Mouse (Mus musculus): ENCODE results near the gene Zic3.

DNA sequence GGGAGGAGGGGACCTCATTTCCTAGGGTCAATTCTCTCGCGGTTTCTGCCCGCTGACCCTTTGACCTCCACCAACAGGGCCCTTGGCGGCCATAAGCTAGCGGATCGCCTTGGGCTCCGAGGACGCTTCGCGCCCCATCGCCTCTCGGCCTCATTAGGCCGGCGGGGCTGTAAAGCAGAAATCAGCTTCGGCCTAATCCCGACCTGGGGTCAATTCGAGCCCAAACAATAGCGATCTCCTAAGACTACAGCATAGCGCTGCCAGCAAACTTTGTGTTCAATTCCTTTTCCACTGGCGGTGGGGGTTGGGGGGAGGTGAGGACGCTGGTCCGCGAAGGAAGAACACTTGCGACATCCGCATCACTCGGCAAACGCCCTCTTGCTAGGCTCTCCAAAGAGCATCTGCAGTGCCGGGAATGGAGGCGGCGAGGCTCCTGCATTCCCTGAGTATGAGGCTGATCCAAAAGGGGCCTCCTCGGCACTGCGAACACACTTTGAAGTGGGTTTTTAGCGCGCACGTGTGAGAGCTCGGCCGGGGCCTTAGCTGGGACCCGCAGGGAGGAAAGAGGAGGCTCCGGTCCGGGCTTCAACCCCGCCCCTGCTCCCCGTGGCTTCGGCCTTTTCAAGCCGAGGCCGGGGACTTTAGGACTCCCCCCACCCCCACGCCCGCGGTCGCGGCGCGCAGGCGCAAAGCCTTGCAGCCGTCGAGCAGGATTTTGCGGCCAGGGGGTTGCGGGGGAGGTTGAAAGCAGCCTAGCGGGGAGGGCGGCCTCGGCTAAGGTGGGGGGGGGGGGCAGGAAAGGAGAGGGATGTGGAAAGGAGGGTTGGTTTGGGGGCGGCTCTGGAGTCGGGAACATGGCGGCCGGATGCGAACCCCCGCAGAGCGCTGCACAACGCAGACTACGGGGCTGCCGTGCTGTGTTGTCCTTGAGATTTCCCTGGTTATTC is 15.8 kb downstream of the Zic3 start:
- TF ChIP-seq CTCF (IDR thresholded peaks at IDR 0.05; ENCODE audit: low read depth) (no peak), EP300 (IDR thresholded peaks at IDR 0.05; ENCODE audit: low read depth) (no peak)

All from heart, postnatal 0 days (tissue).